Mouse (Mus musculus) retina, postnatal 7 days (tissue): ENCODE measurements around the gene Donson.

Experiments
- DNase-seq: peaks from one replicate; pipeline ENCODE4 v3.0.0-alpha.2; 2012; ENCODE audit warnings: low read depth, low spot score

The Donson gene

GRCm38 (mm10) chr16:91688619-91689334 is at the start of gene Donson:
Donson (minus strand) TSS chr16:91688770.
- peak; percentile 89 for DNase-seq

GRCm38 (mm10) chr16:91736046-91736816 is 47.7 kb upstream of the Donson start:
- no peak for DNase-seq

GRCm38 (mm10) chr16:91734771-91735170 is 46.2 kb upstream of the Donson start:
- DNase-seq = no peak

GRCm38 (mm10) chr16:91732816-91733215 is 44.2 kb upstream of the Donson start:
- DNase-seq = no peak

GRCm38 (mm10) chr16:91730446-91730845 is 41.9 kb upstream of the Donson start:
- DNase-seq = peak; percentile 3

- peak; percentile 24 for DNase-seq
Measured at GRCm38 (mm10) chr16:91729821-91730441, 41.4 kb upstream of the Donson start.

- peak; percentile 99 for DNase-seq
Measured at GRCm38 (mm10) chr16:91729066-91729482, 40.5 kb upstream of the Donson start, which contains the start of gene Itsn1. Itsn1 (plus strand) TSS chr16:91729281.

- DNase-seq = peak; percentile 97
Measured at GRCm38 (mm10) chr16:91728123-91729065, 39.8 kb upstream of the Donson start, which contains the start of gene Cryzl1. Cryzl1 (minus strand) TSS chr16:91728975.

GRCm38 (mm10) chr16:91727433-91727832 is 38.9 kb upstream of the Donson start:
- no peak for DNase-seq

- DNase-seq = peak; percentile 19
Measured at GRCm38 (mm10) chr16:91724247-91724646, 35.7 kb upstream of the Donson start.

- DNase-seq = no peak
Measured at GRCm38 (mm10) chr16:91717399-91717798, 28.8 kb upstream of the Donson start.

GRCm38 (mm10) chr16:91716927-91717349 is 28.4 kb upstream of the Donson start:
- no peak for DNase-seq

- no peak for DNase-seq
Measured at GRCm38 (mm10) chr16:91710241-91710640, 21.7 kb upstream of the Donson start.

- DNase-seq = no peak
Measured at GRCm38 (mm10) chr16:91704603-91705340, 16.2 kb upstream of the Donson start.

GRCm38 (mm10) chr16:91702771-91703188 is 14.2 kb upstream of the Donson start:
- DNase-seq = no peak

GRCm38 (mm10) chr16:91701908-91702307 is 13.3 kb upstream of the Donson start:
- DNase-seq = no peak

- no peak for DNase-seq
Measured at GRCm38 (mm10) chr16:91698995-91699394, 10.4 kb upstream of the Donson start.

GRCm38 (mm10) chr16:91695108-91695755 is 6.7 kb upstream of the Donson start:
- no peak for DNase-seq

- DNase-seq = peak; percentile 53
Measured at GRCm38 (mm10) chr16:91694455-91695084, 6.0 kb upstream of the Donson start.
